Mouse (Mus musculus): ENCODE measurements around the gene Pitpnb.

GRCm38 (mm10) chr5:111420011-111420691, 89.6 kb downstream of the Pitpnb start:
- TF ChIP-seq POLR2A (IDR thresholded peaks at IDR 0.05; ENCODE audit: low read depth, low read length), result no peak
- no peak for TF ChIP-seq CTCF (IDR thresholded peaks at IDR 0.05; ENCODE audit: borderline replicate concordance, insufficient read depth, low read length)
